Mouse (Mus musculus) right cerebral cortex, adult 2 months (tissue): ENCODE data around the gene Celf2.
"Not testable (repeated sequence)": the region's sequence is repeated elsewhere in the genome, so short reads cannot be mapped to it uniquely, and the experiment has no call there.

Experiments
- DNase-seq, 2 experiments: peaks; one replicate each; pipeline ENCODE4 v3.0.0; 2021 to 2022; ENCODE audit warnings: low spot score in 2 of 2

The Celf2 gene

DNA sequence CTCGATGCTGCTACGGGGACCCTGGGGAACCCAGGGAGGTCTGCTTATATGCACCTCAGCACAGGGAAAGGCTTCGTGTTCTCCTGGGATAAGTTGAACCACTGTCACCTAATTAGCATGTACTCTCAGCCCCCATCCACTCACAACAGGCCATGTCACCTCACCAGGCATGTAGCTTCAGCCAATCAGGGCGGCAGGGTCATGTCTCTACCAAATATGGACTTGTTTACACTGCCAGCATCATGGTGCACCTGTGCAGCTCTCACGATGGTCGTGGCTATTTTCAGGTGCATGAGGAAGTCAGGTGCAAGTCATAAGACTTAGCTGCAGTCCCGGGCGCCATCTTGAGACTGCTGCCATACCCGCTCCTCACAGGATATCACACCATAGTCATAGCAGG, at the start of gene Celf2:
TSS of gene Celf2 (minus strand) at position 101 of the 400 bp plus-strand sequence.
- DNase-seq = not testable (repeated sequence)

DNA sequence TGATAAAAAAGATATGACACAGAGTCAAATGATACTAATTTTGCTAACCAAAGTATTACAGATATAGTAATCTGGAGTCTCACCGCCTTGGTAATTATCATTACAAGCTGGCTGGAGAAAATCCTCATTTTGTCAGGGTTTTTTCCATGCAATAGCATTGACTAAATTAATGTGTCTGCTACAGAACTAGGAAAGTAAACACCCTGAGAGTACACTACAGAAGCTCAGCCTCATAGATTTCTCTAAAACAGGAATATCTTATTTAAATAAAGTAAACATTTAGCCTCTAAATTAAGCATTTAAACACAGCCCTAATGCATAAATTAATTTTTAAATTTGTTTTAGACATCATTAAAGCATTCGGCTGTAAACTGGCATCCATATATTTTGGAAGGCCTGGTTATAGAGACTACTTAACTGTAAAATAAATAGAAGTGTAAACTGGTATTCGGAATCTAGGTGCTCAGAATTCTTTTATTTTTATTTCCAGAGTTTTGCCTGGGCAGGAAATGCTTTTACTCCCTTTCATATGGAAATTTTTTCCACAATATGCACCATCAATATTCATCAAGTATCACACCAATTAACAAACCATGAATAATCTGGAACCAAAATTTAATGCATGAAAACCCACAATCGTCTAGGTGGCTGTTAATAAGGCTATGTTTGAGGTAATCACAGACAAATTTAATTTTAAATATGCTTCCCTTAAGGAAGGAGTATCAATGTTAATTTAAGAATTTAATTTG, 46.0 kb upstream of the Celf2 start:
- DNase-seq = no peak

- no peak for DNase-seq
These were observed 45.2 kb upstream of the Celf2 start for GRCm38 (mm10) chr2:7554601-7555000.

DNA sequence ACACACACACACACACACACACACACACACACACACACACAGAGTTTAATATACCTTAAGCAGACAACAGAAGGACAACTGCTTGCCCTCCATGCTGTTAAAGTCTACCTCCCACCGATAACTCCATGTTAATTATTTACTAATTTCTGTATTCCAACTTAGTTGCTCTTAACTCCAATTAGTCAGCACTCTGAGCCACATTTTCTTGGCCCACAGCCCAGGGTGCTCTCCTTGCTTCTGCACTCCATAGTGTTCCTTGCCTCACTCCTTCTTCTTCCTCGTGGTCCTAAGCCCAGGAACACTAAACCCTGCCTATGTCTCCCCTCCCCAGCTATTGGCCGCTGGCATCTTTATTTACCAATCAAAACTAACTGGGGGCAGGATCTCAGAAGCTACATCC, 43.5 kb upstream of the Celf2 start:
- peak in 1 of 2 experiments; percentile 15 for DNase-seq

DNA sequence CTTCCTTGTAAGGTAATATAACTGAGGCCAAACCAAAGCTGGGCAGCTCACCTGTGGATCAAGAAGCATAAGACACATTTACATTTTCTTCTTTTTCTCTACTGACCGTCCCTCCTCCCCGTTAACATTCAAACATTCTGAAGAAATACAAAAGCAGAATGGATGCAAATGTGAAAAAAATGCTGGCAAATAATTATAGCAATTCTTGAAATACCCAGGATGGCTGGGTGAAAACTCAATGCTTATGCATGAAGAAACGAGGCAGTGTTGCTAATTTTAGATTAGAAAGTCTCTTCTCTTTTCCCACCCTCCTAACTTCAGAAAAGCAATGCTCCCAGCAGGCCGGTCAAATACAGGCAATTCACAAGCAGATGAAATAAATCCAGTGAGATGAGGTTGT, 39.5 kb upstream of the Celf2 start:
- DNase-seq = no peak

DNA sequence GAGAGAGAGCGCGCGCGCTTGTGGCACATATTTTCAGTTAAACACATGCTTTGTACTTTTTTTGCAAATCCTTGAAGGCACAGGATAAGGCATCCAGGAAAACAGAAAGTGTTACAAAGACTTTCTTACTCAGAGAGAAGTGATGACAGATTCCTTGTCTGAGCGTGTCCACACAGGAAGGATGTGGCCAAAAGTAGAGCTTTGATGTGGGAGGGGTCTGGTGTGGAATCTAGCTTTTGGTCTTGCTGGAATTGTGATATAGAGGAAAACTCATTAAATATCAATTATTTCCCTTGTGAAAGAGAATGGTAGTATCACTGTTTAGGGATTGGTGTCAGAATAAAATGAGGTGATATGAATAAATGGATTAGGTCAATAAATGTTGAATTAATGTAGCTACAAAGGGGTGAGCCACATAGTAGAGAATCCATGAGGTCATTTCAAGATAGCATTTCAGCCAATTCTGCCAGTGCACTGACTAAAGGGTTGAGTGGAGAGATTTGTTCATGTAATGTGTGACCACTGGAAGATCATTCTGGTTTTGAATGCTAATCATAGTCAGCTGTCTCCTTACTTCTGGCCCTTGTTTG, 25.3 kb upstream of the Celf2 start:
- DNase-seq = no peak

DNA sequence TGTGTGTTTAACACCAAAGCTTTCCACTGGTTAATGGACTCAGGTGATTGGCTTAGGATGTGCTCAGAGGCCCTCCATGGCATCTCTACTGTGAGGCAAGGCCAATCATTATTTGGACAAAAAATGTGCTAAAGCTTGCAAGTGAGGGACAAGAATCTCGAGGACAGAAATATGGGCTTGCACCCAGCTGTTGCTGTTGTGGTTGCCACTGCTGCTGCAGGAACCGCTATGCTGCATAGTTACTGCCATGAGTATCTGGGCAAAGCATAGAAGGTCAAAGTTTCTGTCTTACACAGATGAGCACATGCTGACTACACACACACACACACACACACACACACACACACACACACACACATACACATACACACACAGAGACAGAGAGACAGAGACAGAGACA, 24.8 kb upstream of the Celf2 start:
- DNase-seq = no peak

DNA sequence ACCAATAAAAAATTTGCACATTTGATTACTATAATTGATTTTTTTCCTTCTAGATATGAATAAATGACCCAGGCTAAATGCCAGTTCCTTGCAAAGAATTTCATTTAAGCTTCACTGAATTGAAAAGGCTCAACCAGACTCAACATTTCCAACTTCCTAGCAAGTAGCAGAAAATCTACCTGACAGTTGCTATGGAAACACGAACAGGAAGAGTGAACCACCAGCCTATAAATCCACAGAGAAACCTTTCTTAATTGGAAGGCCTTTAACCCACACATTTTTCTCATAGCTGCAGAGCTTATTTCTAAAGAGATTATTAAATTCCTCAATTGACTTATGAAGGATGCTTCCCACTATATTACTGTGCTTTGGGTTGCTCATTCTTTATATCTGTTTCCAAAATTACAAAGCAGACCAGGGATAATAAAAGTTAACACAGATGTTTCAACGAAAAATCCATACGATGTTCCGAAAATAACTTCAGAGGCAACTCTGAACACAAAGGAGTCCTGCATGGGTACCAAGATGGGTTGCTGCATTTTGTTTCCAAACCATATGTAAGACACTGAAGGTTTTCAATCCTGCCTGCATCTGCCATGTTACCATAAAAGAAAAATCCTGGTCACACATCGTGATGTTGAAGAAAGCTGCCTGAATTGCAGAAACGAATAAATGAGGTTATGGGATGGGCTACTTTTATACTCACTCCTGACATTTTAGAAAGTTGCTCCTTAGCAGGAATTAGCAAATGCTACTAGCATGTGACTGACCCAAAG, 22.0 kb upstream of the Celf2 start:
- no peak for DNase-seq

DNA sequence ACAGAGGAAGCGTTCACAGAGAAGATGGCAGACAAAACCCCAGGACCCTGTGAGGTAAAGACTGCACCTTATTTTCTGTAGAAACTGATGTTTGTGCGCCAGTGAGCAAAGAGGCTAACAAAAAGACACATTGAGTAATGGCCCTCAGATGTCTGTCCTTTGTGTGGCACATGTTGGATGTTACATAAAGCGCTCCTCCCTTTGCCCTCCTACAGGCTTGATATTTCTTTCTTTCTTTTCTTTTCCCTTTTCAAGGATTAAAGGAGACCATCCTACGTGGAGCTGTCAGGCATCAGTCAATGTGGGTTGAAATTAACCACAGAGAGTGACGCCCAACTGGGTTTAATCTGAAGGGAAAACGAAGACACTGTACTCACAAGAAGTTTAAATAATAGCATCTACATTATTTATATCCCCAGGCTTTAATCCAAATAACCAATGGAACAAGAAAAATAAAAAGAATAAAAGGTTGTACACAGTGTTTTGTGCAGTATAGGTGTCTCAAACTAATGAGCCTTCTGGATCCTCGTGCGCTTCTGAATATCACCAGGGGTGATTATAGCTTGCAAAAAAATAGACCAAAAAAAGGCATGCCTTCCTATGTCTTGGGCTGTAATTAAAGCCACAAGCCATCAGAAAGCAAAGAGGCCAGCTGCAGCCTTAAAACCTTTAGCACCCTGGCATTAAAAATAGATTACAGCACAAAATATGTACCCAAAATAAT, 21.3 kb upstream of the Celf2 start:
- no peak for DNase-seq

- peak; percentile 53 to 57 for DNase-seq
These were observed 20.3 kb upstream of the Celf2 start for GRCm38 (mm10) chr2:7529637-7530036.

DNA sequence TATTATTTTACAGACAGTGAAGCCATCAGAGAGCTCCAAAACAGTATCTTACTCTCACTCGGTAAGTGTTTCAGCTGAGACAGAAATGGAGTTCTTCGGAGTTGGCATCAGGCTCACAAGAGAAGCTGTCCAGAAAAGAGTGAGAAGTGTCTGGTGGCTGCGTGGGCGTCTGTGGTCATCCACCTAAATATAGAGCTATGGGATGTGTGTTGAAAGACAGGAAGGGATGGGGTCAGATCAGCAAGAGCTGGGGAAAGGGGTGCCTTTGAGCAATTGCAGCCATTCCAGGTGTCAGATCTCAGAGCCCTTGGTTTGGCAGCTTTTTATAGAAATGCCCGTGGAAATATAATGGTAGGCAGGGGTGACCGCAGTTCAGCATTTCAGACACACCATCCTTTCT, 17.3 kb upstream of the Celf2 start:
- DNase-seq = no peak

GRCm38 (mm10) chr2:7519473-7519872, 10.1 kb upstream of the Celf2 start:
- DNase-seq = no peak

GRCm38 (mm10) chr2:7493420-7493819, 15.9 kb downstream of the Celf2 start:
- DNase-seq = no peak

DNA sequence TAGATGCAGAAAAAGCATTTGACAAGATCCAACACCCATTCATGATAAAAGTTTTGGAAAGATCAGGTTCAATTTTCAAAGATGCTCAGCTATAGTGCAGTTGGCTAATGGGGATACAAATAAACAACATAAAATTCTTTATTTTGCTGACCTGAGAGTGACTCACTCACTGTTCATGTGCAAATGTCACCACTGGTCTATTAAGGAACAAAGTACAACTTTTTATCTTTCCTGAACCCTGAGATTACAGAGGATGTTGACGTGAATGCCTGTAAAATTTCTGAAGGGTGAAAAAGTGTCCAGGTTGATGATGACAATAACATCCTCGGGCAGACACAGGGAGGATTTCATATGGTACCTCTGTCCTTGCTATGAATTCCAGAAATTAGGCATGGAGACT, 24.4 kb downstream of the Celf2 start:
- no peak for DNase-seq

GRCm38 (mm10) chr2:7482062-7482461, 27.3 kb downstream of the Celf2 start:
- DNase-seq = no peak

DNA sequence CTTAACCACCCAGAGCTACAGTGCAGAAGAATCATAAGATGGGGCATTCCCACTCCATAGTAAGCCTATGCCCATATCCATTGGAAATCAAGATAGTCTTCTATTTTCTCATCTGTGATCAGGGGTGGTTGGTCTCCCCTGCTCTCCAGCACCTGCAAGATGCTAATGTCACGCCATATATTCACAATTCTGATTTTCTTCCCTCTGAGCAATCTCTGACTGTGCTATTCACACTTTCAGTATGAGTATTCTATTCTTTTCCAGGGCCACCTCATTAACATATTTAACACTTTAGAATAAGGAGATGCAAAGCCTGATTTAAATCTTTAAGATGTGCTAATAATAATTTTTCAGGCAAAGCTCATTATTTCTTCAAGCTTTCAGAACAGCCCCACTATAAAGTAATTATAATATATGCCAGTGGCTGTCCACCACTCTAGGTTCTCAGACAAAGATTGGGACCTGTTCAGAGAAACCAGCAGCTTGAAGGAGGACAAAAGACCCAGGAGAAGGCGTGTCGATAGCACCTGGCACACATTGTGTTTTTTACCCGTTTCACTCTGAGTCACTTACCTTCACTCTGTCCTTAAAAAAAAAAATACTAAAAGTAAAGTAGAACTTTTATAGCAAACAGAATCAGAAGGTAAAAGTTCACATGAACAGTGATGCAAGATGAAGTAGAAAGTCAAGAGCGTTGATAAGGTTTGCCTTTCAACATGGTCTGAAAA, 48.9 kb downstream of the Celf2 start:
- DNase-seq = no peak

DNA sequence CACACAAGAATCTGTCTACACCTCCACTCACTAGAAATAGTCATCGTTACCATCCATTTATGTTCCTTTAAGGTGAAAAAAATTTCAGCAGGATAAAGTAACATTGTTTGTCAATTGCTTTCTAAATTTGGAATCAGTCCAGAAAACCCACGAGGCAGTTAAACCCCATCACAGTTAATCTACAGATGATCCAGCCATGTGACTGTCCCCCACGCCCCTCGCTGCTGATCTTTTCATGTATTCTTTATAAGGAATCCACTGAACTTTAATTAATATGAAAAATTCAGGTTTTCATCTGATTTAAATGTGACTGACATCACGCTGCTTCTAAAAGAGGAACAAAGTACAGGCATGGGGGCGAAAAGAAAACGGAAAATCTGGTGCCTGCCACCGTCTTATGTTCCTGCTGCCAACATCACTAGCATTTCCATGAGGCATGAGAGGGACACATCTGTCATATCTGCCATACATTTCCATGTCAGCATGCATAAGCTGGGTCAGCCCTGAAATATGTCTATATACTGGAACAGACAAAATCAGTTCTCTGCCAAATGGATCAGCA, 70.6 kb downstream of the Celf2 start:
- peak; percentile 66 to 69 for DNase-seq

DNA sequence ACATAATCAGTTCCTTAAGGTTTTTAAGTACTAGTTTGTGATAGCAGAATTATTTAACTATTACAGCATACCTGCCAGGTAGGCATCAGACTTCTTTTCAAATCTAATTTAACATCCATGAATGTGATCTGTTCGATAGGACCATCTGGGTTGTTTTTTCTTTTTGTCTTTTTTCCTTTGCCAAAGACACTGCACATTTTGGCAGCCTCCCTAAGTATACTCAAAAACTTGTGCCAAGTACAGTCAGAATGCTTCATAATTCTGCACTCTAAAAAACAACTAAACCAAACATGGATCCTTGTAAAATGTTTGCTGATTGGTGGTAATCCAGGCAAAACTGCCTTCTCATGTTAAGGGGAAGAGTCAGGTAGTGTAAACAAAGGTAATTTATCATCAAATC, 82.9 kb downstream of the Celf2 start:
- DNase-seq = no peak

- no peak for DNase-seq
These were observed 108.8 kb downstream of the Celf2 start for GRCm38 (mm10) chr2:7400530-7400929.

- peak in 1 of 2 experiments; percentile 57 for DNase-seq
These were observed 113.4 kb downstream of the Celf2 start for GRCm38 (mm10) chr2:7395935-7396334.

DNA sequence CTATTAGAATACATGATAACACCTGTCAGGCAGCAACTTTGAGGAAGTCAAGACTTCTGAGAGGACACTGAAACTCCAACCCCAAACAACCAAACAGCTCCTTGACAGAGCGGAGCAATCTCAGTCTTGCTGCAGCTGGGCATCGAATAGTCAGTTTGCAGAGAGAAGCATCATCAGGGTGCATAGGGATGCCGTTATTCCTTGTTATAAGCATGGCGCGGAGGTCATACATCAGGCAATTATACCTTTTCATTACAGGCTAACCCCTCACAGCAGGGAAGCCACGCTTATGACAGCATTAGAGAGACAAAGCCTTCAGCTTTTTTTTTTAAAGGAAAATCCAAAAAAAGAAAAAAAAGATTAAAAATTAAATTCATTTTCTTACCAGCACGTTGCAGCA, 113.9 kb downstream of the Celf2 start:
- DNase-seq = no peak
